Mouse (Mus musculus) heart, postnatal 0 days (tissue): ENCODE results near the gene Gm11444. TPM values are rescaled to one million over a fixed set of nuclear protein-coding genes. Genes with fewer than 3 reads are reported as not detected.

Source experiments
- ATAC-seq: fragments of 200-750 bp; cut with Nextera tagmentation; 2 replicates; pipeline ENCODE4 v1.8.0; 2017; ENCODE audit warnings: low read depth, moderate number of reproducible peaks, moderate library complexity; ENCODE audit not compliant: insufficient read depth
- DNase-seq: peaks from one replicate; pipeline ENCODE4 v3.0.0-alpha.2; 2016; ENCODE audit warnings: low spot score
- H3K27ac ChIP-seq: fragments of 300-500 bp; sonication (generic); 2 replicates; pipeline ENCODE4 v1.5.1; 2014; ENCODE audit warnings: low read depth, mild to moderate bottlenecking
- H3K27me3 ChIP-seq: fragments of 300-500 bp; sonication (generic); 2 replicates; pipeline ENCODE4 v1.6.1; 2014; ENCODE audit warnings: low read length, mixed read lengths; ENCODE audit not compliant: control insufficient read depth, insufficient read depth
- H3K36me3 ChIP-seq: fragments of 300-500 bp; sonication (generic); replicated peaks from 2 replicates; pipeline ENCODE4 v1.6.1; 2014; ENCODE audit warnings: low read length, mixed read lengths; ENCODE audit not compliant: control insufficient read depth, insufficient read depth
- H3K4me1 ChIP-seq: fragments of 300-500 bp; sonication (generic); 2 replicates; pipeline ENCODE4 v1.6.1; 2014; ENCODE audit warnings: antibody characterized with exemption; ENCODE audit not compliant: control insufficient read depth, insufficient read depth
- H3K4me2 ChIP-seq: fragments of 300-500 bp; sonication (generic); 2 replicates; pipeline ENCODE4 v1.6.1; 2014; ENCODE audit warnings: low read depth, mild to moderate bottlenecking, low read length, moderate library complexity
- H3K4me3 ChIP-seq: fragments of 300-500 bp; sonication (generic); 2 replicates; pipeline ENCODE4 v1.5.1; 2014; ENCODE audit warnings: low read depth, low read length
- H3K9ac ChIP-seq: fragments of 300-500 bp; sonication (generic); replicated peaks from 2 replicates; pipeline ENCODE4 v1.6.1; 2014; ENCODE audit warnings: low read depth, low read length, mixed read lengths
- H3K9me3 ChIP-seq: fragments of 300-500 bp; sonication (generic); replicated peaks from 2 replicates; pipeline ENCODE4 v1.6.1; 2016; ENCODE audit warnings: low read length; ENCODE audit not compliant: control insufficient read depth
- CTCF ChIP-seq: IDR thresholded peaks from 2 replicates; pipeline ENCODE4 v1.5.1; 2016; ENCODE audit warnings: antibody characterized with exemption, control low read depth, low read depth
- EP300 ChIP-seq: IDR thresholded peaks from 2 replicates; pipeline ENCODE4 v1.6.1; 2016; ENCODE audit warnings: antibody characterized with exemption, low read depth
- WGBS: fragments of 180-500 bp; shearing (Covaris S2); extraction: QIAGEN DNeasy Blood & Tissue Kit; methylation state at CpG from one replicate; pipeline ENCODE4 v1.1.7; 2014; 5-methylcytosine and 5-hydroxymethylcytosine counted together
- polyA plus RNA-seq: library from polyadenylated mRNA; unstranded; fragments of >200 nt; fragmentation: Nextera tagmentation; extraction: Ambion mirVana; gene quantifications from 2 replicates; pipeline ENCODE4 v1.2.1, GENCODE M21; 2015
- total RNA-seq: library from RNA; depleted of rRNA; stranded (reverse); fragments of >200 nt; gene quantifications from 2 replicates; pipeline ENCODE4 v1.2.3, GENCODE M21; 2014; ENCODE audit warnings: low replicate concordance

Gene Gm11444
- total and polyA plus RNA-seq, 2 experiments from 2014 or later, result not detected

DNA sequence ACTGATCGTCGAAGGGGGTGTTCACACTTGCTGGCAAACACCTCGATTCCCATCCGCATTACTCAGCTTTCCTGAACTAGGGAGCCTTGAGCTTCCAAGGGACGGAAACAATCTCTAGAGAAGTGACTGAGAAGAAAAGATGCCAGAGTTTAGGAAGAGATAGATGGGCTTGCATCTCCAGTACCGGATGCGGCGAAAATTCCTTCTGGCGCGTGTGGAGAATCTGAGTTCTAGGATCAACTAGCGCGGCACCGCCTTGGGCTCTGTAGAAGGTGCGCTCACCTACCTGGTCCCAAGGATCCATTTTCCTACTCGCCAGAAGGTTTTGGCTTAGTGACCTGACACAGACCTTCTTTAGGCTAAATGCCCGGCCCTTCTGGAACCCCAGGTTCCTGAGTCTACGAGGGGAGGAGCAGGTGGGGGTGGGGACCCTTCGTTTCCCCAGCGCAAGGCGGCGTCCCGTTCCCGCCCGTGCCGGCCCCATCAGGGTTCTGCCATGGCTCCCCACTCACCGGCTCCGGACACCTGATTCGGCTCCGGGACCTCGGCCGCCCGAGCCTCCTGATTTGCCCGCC lies 18.4 kb downstream of the Gm11444 start:
- ATAC-seq (no peak), DNase-seq (no peak)
- H3K4me3 ChIP-seq, result peak overlapping the region; percentile 61
- peaks cover 91% of the 10 kb centered on the region for H3K27me3 ChIP-seq
- peak overlapping the region; percentile 83 for H3K4me2 ChIP-seq
- H3K4me1 ChIP-seq, result peaks cover 12% of the 10 kb centered on the region; the same call in 1 of the 2 replicates
- no peaks in the 10 kb centered on the region for H3K36me3 ChIP-seq
- peak overlapping the region; percentile 58 for H3K27ac ChIP-seq
- H3K9me3 ChIP-seq, result no peaks in the 10 kb centered on the region
- WGBS, result 2% methylated on average over 33 of the region's 33 CpGs
- TF ChIP-seq CTCF (no peak), EP300 (no peak)
- H3K9ac ChIP-seq, result peak overlapping the region; percentile 65

DNA sequence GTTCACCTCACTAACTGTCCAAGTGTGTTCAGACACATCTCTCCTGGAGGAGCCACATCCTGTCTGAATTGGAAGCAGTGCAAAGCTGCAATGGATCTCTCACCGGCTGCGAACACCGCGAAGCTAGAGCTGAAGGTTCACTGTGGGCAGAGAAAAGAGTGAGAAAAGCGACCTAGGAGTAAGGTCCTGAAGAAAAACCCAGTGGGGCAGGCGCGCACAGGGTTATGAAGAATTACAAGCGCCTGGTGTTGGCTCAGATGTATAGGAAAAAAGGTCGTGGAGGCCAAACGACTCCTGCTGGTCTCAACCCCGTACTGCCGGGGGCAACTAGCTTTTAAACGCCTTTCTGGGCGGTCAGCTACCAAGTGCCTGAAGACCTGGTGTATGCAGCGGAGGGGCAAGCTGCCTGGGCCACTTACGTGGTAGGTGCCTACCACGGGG lies 19.2 kb downstream of the Gm11444 start:
- WGBS, result 13% methylated on average over 17 of the region's 17 CpGs
- Histone ChIP-seq H3K27me3 (peaks cover 91% of the 10 kb centered on the region), H3K9me3 (no peaks in the 10 kb centered on the region), H3K4me2 (0 out of 2 replicates have a peak overlapping the region, but pooled peaks have one; percentile 12), H3K36me3 (no peaks in the 10 kb centered on the region), H3K9ac (no peak overlapping the region), H3K4me3 (peak overlapping the region; percentile 61; the same call in 1 of the 2 replicates), H3K4me1 (peaks cover 12% of the 10 kb centered on the region; the same call in 1 of the 2 replicates), H3K27ac (no peak overlapping the region)
- TF ChIP-seq EP300, result no peak
- peak; percentile 27 for TF ChIP-seq CTCF
- DNase-seq, result no peak
- ATAC-seq, result no peak

DNA sequence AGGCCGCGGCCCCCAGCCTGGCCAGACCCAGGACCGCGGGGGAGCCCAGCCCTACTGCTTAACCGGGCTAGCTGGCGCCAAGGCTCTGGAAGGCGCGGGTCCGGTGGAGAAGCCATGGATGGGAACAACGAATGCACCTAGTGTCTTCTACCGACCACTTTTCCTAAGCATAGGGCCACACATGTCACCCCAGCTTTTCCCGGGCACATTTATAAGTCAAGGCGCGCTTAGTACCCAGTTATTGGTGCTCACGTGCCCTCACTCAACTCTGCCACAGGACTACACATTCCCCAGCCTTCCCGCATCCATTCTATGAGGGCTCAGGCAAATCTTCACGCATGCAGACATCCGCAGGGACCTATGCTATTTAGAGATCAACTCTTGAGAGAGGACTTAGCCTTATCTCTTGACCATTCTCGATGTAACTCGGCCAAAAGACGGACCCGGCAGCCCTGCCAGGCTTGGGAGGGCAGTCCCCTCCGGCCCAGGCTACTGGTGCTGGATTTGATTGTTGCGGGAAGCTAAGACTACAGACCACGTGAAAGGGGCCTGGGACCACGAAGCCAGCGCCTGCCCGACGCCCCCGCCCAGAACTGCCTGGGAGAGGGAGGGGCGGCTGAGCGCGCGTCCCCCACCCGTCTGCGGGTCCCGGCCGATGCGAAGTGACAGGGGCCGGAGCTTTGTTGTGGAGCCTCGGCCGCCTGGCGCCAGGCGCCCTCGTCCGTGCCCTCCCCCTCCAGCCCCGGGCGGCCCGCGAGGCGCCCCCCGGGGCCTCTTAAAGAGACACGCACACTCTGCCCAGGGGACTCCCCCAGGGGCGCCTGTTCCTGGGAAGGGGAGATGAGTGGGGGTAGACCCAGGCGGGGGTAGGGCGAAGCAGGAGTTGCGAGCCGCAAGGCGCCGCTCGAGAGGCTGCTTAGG lies 20.4 kb downstream of the Gm11444 start:
- Histone ChIP-seq H3K27ac (no peak overlapping the region), H3K4me1 (peaks cover 12% of the 10 kb centered on the region; the same call in 1 of the 2 replicates), H3K36me3 (no peaks in the 10 kb centered on the region), H3K9ac (no peak overlapping the region; the same call in 1 of the 2 replicates), H3K4me3 (peak overlapping the region; percentile 34), H3K27me3 (peaks cover 91% of the 10 kb centered on the region), H3K4me2 (peak overlapping the region; percentile 54), H3K9me3 (no peaks in the 10 kb centered on the region)
- no peak for TF ChIP-seq CTCF
- no peak for TF ChIP-seq EP300
- ATAC-seq, result no peak
- 2% methylated on average over 58 of the region's 61 CpGs for WGBS
- DNase-seq, result no peak

DNA sequence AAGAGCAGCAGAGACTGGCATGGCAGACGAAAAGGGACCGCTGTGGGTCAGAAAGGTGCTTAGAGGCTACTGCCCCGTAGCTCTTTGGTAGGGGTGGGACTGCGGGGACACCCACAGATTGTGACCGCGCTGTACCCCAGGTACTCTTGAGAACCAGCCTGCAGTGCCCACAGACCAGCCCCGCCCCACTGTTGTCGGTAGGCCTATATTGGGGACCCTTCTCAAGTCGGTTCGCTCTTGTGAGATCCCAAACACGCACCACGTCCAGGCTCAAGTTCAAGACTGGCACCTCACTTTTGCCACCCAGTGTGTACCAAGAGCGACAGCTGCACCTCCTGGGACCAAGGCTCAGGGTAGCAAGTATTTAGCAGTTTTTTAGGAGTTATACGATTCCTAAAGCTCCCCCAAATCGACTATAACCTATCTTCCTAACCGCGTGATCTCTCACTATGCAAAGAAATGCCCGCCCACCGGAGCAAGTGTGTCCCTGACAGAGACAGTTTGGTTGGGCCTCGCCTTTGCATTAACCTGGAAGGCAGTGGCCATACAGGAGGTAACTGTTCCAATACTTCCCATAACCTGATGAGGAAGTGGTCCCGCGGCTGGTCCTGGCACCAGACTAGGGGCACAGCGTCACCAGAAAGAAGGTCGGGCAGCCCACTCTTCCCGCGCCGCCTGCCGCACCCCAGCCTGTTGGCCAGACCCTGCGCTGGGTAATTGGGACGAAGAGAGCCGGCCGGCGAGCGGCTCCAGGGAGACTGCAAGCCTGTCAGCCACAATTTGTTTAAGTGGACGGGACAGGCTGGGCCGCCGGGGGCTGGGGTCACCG lies 21.2 kb downstream of the Gm11444 start:
- Histone ChIP-seq H3K36me3 (no peaks in the 10 kb centered on the region), H3K4me2 (peak overlapping the region; percentile 54)
- WGBS, result 25% methylated on average over 38 of the region's 38 CpGs

DNA sequence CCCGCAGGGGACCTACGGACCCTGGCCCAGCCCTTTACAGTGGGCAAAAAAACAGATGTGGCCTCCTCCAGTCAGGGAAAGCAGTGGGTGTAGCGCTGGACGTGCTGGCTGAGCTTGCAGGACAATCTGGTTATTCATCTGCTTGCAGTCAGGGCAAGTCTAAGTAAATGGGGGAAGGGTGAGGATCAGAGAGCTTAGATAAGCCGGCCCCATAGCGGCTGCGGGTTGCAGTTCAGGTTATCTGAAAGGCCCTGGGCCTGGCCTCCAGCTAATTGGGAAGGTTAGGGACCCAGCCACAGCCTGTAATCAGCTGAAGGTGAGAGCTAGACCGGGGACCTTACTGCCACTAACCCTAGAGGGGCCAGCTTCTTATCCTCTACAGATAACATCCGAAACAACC lies 22.8 kb downstream of the Gm11444 start:
- Histone ChIP-seq H3K4me2 (no peak overlapping the region), H3K27ac (no peak overlapping the region), H3K36me3 (no peaks in the 10 kb centered on the region), H3K9me3 (no peaks in the 10 kb centered on the region), H3K4me1 (peaks cover 12% of the 10 kb centered on the region; the same call in 1 of the 2 replicates), H3K27me3 (peaks cover 84% of the 10 kb centered on the region), H3K4me3 (no peak overlapping the region), H3K9ac (no peak overlapping the region)
- no peak for TF ChIP-seq EP300
- TF ChIP-seq CTCF, result no peak
- ATAC-seq (no peak), DNase-seq (no peak)
- 53% methylated on average over 9 of the region's 9 CpGs for WGBS

More for the DNA sequence above, 21.2 kb downstream of the Gm11444 start:
- TF ChIP-seq CTCF (no peak), EP300 (no peak)
- no peak for DNase-seq
- H3K9ac ChIP-seq, result no peak overlapping the region
- no peak for ATAC-seq
- peak overlapping the region; percentile 34 for H3K4me3 ChIP-seq
- peaks cover 91% of the 10 kb centered on the region for H3K27me3 ChIP-seq
- no peaks in the 10 kb centered on the region for H3K9me3 ChIP-seq
- peaks cover 12% of the 10 kb centered on the region; the same call in 1 of the 2 replicates for H3K4me1 ChIP-seq
- no peak overlapping the region for H3K27ac ChIP-seq
